Mouse (Mus musculus): Measurements from ENCODE around the gene 1700001O22Rik. TPM values are rescaled to one million over a fixed set of nuclear protein-coding genes. Genes with fewer than 3 reads are reported as not detected.

Gene 1700001O22Rik
- polyA plus RNA-seq, 1 experiment from 2014 or later: not detected

DNA sequence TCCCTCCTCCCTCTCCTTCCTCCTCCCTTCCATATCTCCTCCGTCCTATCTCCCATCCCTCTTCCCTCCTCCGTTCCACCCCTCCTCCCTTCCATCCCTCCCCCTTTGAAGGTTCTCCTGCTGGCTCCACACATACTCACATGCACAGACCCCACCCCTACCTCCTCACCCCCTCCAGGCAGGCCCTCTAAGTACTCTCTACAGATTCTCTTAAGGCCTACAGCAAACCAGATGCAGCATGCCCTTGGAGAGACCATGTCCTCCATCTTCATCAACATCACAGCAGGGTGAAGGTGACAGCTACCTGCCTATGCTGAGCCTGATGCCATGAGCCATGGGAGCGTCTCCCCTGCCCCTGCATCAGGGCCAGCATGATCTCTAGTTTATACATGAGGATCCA is 26.2 kb downstream of the 1700001O22Rik start:
- no peaks in the 10 kb centered on the region for H3K36me3 ChIP-seq (replicated peaks; ENCODE audit: insufficient read depth, low read length)
- DNase-seq (no peak), ATAC-seq (no peak)
- TF ChIP-seq CTCF (IDR thresholded peaks at IDR 0.05; ENCODE audit: low read depth) (no peak), EP300 (IDR thresholded peaks at IDR 0.05; ENCODE audit: low read depth) (no peak)
- no peak overlapping the region for H3K4me2 ChIP-seq (ENCODE audit: low read depth, low read length)
- H3K4me3 ChIP-seq (ENCODE audit: low read depth, low read length): no peak overlapping the region
- H3K9ac ChIP-seq (replicated peaks): no peak overlapping the region
- WGBS (ENCODE audit: insufficient replicate concordance): 79% methylated on average over 3 of the region's 3 CpGs
- no peak overlapping the region for H3K27ac ChIP-seq (ENCODE audit: low read depth)
- H3K27me3 ChIP-seq (ENCODE audit: insufficient read depth, low read length): no peaks in the 10 kb centered on the region
- H3K4me1 ChIP-seq (ENCODE audit: insufficient read depth): peaks cover 16% of the 10 kb centered on the region
- no peaks in the 10 kb centered on the region for H3K9me3 ChIP-seq (ENCODE audit: low read length)

DNA sequence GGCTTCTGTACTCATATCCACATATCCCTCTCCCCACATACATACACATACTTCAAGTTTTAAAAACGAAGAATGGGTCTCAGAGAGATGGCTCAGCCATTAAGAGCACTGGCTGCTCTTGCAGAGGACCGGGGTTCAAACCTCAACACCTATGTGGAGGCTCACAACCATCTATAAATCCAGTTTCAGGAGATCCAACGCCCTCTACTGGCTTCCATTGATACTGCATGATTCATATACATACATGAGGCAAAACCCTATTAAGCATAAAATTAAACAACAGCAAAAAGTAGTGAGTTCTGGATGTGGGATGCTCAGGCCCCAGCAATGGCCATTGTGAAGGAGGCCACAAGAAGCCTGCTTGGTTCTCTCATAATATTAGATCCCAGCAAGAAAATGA is 27.5 kb downstream of the 1700001O22Rik start:
- DNase-seq (no peak), ATAC-seq (no peak)
- H3K4me2 ChIP-seq (ENCODE audit: low read depth, low read length): no peak overlapping the region
- WGBS (ENCODE audit: insufficient replicate concordance): 55% methylated on average over 3 of the region's 3 CpGs
- TF ChIP-seq EP300 (IDR thresholded peaks at IDR 0.05; ENCODE audit: low read depth) (no peak), CTCF (IDR thresholded peaks at IDR 0.05; ENCODE audit: low read depth) (peak; percentile 64)
- no peaks in the 10 kb centered on the region for H3K27me3 ChIP-seq (ENCODE audit: insufficient read depth, low read length)
- H3K4me1 ChIP-seq (ENCODE audit: insufficient read depth): peaks cover 25% of the 10 kb centered on the region
- no peaks in the 10 kb centered on the region for H3K36me3 ChIP-seq (replicated peaks; ENCODE audit: insufficient read depth, low read length)
- H3K9ac ChIP-seq (replicated peaks): no peak overlapping the region
- H3K27ac ChIP-seq (ENCODE audit: low read depth): no peak overlapping the region
- no peak overlapping the region for H3K4me3 ChIP-seq (ENCODE audit: low read depth, low read length)
- H3K9me3 ChIP-seq (ENCODE audit: low read length): no peaks in the 10 kb centered on the region

DNA sequence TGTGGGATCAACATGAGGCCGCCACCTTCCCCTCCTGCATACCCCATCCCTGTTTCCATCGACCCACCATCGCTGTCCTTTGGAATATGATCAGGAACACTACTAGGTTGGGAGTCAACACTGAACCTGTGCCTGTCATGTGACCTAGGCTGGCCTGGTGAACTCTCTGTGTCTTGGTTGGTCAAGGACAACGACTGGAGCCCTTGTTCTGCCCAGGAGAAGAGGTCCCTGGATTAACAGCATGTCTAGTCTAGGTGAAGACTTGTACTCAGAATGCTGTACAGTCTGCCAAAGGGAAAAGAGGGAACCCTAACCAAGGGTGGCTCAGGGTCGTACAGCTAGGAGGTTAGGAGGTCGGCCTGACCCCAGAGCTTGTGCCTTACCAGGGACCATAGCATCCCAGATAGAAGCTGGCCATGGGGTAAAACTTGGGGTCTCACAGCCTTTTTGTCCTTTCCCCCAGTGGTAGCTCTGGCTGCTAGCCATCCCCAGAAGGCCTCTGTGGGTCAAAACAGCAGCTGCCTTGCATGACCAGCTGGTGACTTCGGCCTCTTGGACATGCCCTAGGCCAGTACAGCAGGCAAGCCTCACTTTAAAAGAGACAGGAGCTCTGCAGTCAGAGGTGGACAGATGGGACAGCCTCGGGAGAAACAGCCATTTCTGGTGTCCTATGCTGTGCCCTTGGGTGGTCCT is 30.0 kb downstream of the 1700001O22Rik start:
- Histone ChIP-seq H3K4me1 (ENCODE audit: insufficient read depth) (peaks cover 36% of the 10 kb centered on the region), H3K4me3 (ENCODE audit: low read depth, low read length) (peak overlapping the region; percentile 54)
- WGBS (ENCODE audit: insufficient replicate concordance): 64% methylated on average over 8 of the region's 8 CpGs

DNA sequence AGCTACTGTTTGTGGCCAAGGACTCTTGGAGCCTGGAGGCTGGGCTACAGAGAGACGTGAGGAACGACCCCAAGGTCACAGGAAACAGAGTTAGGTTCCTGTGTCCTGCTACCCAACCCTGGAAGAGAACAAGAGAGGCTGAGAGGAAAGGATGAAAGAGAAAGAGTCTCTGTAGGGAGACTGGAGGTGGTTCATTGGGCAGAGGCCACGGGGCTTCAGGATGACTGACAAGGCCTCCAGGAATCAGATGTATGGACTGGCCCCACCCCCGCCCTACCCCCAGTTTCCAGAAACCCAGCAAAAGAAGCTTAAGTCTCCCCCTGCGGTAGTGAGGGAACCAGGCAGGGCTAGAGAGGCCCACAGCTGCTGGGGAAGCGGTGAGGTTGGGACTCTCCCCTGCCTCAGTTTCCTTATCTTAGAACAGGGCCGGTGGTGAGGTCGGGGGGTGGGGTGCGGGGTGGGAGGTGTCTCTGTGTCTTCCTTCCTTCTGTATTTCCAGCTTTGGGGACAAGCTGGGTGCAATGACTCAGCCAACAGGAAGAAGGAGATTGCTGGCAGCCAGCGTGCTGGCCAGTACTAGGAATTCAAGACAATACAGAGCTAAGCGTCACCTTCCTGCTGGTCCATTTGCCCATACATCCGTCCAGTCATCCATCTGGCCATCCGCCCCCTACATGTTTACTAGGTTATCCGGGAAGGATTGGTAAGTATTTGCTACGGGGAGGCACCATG is 30.7 kb downstream of the 1700001O22Rik start:
- H3K27ac ChIP-seq (ENCODE audit: low read depth): peak overlapping the region; percentile 88
- ATAC-seq: peak; percentile 53
- H3K4me1 ChIP-seq (ENCODE audit: insufficient read depth): peaks cover 36% of the 10 kb centered on the region
- peak; percentile 57 for DNase-seq
- peak overlapping the region; percentile 54 for H3K4me3 ChIP-seq (ENCODE audit: low read depth, low read length)
- peak overlapping the region; percentile 67 for H3K9ac ChIP-seq (replicated peaks)
- TF ChIP-seq EP300 (IDR thresholded peaks at IDR 0.05; ENCODE audit: low read depth) (peak; percentile 31; the same call in 1 of the 2 replicates), CTCF (IDR thresholded peaks at IDR 0.05; ENCODE audit: low read depth) (peak; percentile 12; the same call in 1 of the 2 replicates)
- no peaks in the 10 kb centered on the region for H3K9me3 ChIP-seq (ENCODE audit: low read length)
- no peaks in the 10 kb centered on the region for H3K27me3 ChIP-seq (ENCODE audit: insufficient read depth, low read length)
- H3K36me3 ChIP-seq (replicated peaks; ENCODE audit: insufficient read depth, low read length): no peaks in the 10 kb centered on the region
- H3K4me2 ChIP-seq (ENCODE audit: low read depth, low read length): peak overlapping the region; percentile 90
- 17% methylated on average over 15 of the region's 15 CpGs for WGBS (ENCODE audit: insufficient replicate concordance)

More for the DNA sequence above, 30.0 kb downstream of the 1700001O22Rik start:
- H3K27ac ChIP-seq (ENCODE audit: low read depth): peak overlapping the region; percentile 88
- no peaks in the 10 kb centered on the region for H3K36me3 ChIP-seq (replicated peaks; ENCODE audit: insufficient read depth, low read length)
- peak; percentile 2; the same call in 1 of the 2 replicates for ATAC-seq
- no peak for DNase-seq
- no peaks in the 10 kb centered on the region for H3K9me3 ChIP-seq (ENCODE audit: low read length)
- TF ChIP-seq EP300 (IDR thresholded peaks at IDR 0.05; ENCODE audit: low read depth): no peak
- no peak for TF ChIP-seq CTCF (IDR thresholded peaks at IDR 0.05; ENCODE audit: low read depth)
- peak overlapping the region; percentile 90 for H3K4me2 ChIP-seq (ENCODE audit: low read depth, low read length)
- H3K9ac ChIP-seq (replicated peaks): peak overlapping the region; percentile 67
- no peaks in the 10 kb centered on the region for H3K27me3 ChIP-seq (ENCODE audit: insufficient read depth, low read length)

DNA sequence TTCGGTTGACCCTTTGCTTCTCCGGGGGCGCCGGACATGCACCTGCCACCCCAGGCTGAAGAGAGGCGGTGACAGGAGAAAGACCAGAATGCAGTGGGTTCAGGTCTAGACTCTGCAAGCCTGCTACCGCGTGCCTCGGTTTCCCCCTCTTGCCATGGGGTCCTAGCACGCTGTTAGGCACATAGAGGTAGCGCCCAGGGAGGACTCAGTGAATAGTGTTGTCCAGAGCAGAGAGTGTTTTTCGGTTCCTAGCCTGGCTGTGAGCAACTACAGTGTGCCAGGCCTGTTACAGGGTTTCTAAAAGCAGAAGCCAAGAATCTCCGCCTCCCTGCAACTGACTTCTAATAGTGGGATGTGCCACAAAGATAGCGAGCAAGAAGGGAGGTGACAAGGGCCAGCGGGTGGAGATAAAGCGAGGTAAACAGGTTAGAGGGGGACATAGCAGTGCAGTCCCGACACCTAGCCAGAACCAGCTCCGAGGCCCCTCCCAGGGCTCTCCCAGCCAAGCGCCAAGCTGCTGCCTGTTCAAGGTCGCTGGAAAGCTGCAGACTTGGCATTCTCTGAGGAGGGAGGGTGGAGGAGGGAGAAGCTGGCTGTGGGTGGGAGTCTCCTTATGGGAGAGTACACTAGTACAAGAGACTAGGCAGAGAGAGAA is 31.5 kb downstream of the 1700001O22Rik start:
- Histone ChIP-seq H3K4me2 (ENCODE audit: low read depth, low read length) (peak overlapping the region; percentile 90), H3K4me3 (ENCODE audit: low read depth, low read length) (peak overlapping the region; percentile 54), H3K9me3 (ENCODE audit: low read length) (no peaks in the 10 kb centered on the region), H3K9ac (replicated peaks) (peak overlapping the region; percentile 67), H3K27me3 (ENCODE audit: insufficient read depth, low read length) (no peaks in the 10 kb centered on the region), H3K4me1 (ENCODE audit: insufficient read depth) (peaks cover 36% of the 10 kb centered on the region), H3K36me3 (replicated peaks; ENCODE audit: insufficient read depth, low read length) (no peaks in the 10 kb centered on the region), H3K27ac (ENCODE audit: low read depth) (peak overlapping the region; percentile 88)
- WGBS (ENCODE audit: insufficient replicate concordance): 1% methylated on average over 16 of the region's 19 CpGs
- TF ChIP-seq EP300 (IDR thresholded peaks at IDR 0.05; ENCODE audit: low read depth) (peak; percentile 95), CTCF (IDR thresholded peaks at IDR 0.05; ENCODE audit: low read depth) (no peak)
- peak; percentile 80 for DNase-seq
- ATAC-seq: peak; percentile 91

DNA sequence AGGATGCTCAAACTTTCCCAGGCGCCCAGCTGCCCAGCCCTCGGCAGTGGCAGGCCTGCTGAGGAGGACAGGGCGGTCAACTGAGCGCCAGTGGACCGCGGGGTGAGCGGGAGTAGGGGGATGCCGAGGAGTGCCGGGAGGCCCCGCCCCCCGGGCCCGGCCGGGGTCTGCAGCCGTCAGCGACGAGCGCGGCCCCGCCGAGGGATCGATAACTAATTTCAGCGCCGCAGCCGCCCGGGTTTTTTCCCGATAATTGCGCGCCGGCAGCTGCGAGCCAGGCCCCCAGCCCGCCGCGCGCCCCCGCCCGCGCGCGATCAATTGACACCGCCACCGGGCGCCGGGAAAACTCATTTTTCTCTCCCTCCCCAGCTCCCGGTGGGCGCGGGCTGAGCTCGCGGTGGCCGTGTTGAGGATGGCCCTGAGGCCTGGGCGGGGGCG is 32.1 kb downstream of the 1700001O22Rik start:
- DNase-seq (peak; percentile 45), ATAC-seq (peak; percentile 6; the same call in 1 of the 2 replicates)
- no peaks in the 10 kb centered on the region for H3K27me3 ChIP-seq (ENCODE audit: insufficient read depth, low read length)
- TF ChIP-seq CTCF (IDR thresholded peaks at IDR 0.05; ENCODE audit: low read depth): no peak
- no peak for TF ChIP-seq EP300 (IDR thresholded peaks at IDR 0.05; ENCODE audit: low read depth)
- peaks cover 36% of the 10 kb centered on the region for H3K4me1 ChIP-seq (ENCODE audit: insufficient read depth)
- 1% methylated on average over 50 of the region's 51 CpGs for WGBS (ENCODE audit: insufficient replicate concordance)
- H3K4me2 ChIP-seq (ENCODE audit: low read depth, low read length): peak overlapping the region; percentile 90
- H3K9ac ChIP-seq (replicated peaks): peak overlapping the region; percentile 67
- peak overlapping the region; percentile 54 for H3K4me3 ChIP-seq (ENCODE audit: low read depth, low read length)
- H3K36me3 ChIP-seq (replicated peaks; ENCODE audit: insufficient read depth, low read length): no peaks in the 10 kb centered on the region
- H3K9me3 ChIP-seq (ENCODE audit: low read length): no peaks in the 10 kb centered on the region
- peak overlapping the region; percentile 88 for H3K27ac ChIP-seq (ENCODE audit: low read depth)

Data from liver, postnatal 0 days (tissue).